Mouse (Mus musculus): Measurements from ENCODE around the gene Tent4a.
A peak's percentile ranks its signal among the peaks of the same experiment; 100 is the strongest.
"Not testable (repeated sequence)": the region's sequence is repeated elsewhere in the genome, so short reads cannot be mapped to it uniquely, and the experiment has no call there.

Gene Tent4a

DNA sequence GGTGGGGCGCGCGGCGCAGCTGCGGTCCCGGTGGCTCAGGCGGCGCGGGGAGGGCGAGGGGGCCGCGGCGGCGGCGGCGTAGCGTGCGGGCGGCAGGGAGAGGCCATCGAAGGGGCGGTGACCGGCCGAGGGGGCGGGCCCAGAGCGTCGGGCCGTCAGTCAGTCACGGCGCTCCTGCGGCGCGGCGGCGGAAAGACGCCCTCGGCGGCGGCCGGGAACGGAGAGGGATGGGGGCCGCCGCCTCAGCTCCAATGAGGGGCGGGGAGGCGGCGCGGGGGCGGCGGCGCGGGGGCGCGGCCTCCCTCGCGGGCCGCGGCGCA is at the start of gene Tent4a:
Tent4a (minus strand) TSS at position 284 of the 320 bp plus-strand sequence.
- DNase-seq (ENCODE audit: low read depth, low spot score) = no peak

DNA sequence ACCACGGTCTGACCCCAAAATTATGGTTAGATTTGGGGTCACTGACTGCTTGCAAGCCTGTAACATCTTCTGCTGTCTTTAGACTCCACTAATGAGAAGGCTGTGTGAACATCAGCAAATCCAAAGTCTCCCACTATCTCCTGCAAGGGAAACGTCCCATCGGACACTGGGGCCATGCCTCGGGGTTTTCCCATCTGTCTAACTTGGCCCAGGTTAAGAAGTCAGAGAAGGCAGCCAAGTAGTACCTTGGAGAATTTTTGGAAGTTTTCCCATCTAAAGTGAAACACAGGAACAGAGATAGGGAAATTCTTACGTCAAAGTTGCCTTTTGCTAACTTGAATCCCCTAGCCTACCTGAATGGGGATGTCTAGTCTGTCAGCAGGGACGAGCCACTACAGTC is 49.2 kb upstream of the Tent4a start:
- no peak for DNase-seq (ENCODE audit: low read depth, low spot score)

- no peak for DNase-seq (ENCODE audit: low read depth, low spot score)
These were observed 48.0 kb upstream of the Tent4a start for GRCm38 (mm10) chr13:69582411-69582810.

GRCm38 (mm10) chr13:69577181-69577834 is 42.9 kb upstream of the Tent4a start:
- no peak for DNase-seq (ENCODE audit: low read depth, low spot score)

GRCm38 (mm10) chr13:69576676-69577075 is 42.3 kb upstream of the Tent4a start:
- DNase-seq (ENCODE audit: low read depth, low spot score) = no peak

DNA sequence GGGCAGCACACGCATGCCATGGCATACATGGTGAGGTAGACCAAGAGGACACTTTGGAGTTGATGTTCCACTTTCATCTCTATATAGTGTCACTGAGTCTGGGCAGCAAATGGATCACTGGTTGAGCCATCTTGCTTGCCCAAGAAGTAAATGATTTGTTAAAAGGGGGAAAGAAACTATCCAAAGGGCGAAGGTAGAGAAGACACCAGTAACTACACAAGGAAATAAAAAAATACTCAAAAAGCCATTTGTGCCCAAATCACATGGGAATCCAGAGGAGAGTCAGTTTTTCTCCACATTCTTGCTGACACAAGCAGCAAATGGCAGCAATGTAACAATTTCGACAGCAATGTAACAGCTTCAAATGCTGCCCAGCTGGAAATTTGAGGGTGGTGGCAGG is 38.2 kb upstream of the Tent4a start:
- no peak for DNase-seq (ENCODE audit: low read depth, low spot score)

- no peak for DNase-seq (ENCODE audit: low read depth, low spot score)
These were observed 34.8 kb upstream of the Tent4a start for GRCm38 (mm10) chr13:69569201-69569600.

- not testable (repeated sequence) for DNase-seq (ENCODE audit: low read depth, low spot score)
These were observed 31.0 kb upstream of the Tent4a start for GRCm38 (mm10) chr13:69565401-69565800.

- no peak for DNase-seq (ENCODE audit: low read depth, low spot score)
These were observed 30.2 kb upstream of the Tent4a start for GRCm38 (mm10) chr13:69564573-69564972.

- DNase-seq (ENCODE audit: low read depth, low spot score) = no peak
These were observed 29.5 kb upstream of the Tent4a start for GRCm38 (mm10) chr13:69563905-69564304.

DNA sequence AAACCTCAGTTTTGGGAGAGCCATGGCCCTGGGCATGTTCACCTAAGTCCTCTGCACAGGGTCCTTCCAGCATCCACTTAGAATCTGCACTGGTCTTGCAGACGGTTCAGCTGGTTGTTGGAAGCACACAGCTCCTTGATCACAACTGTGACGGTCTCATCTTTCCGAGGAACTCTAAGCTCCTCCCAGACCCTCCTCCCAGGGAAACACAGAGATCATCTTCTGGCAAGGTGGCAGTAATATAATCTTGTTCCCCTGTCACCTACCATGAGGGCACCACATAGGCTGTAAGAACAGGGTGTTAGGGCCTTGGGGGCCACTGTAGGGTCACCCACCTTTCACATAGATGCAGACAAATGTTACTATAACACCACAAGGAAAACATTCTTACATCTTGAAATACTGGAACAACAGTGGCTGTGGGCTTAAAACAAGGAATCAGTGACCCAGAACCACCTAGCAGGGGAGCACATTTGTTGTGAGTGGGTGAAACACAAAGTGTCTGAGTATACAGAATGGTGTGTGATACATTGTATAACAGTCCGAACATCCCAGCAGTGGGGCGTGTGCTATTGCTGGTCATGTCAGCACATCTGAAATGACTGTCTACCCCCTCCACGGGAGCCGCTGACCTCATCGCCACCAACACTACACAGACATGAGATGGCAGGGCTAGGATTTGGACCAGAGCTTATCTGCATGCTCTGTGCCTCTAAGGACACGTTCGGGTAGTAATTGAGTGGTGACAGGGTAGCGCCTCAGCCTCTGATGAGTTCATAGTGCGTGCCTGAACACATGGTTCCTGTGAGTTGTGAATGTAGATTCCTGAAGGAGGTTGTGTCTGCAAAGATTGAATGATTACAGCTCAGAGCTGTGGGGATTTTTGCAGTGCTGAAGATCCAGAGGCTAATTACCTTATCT is 28.5 kb upstream of the Tent4a start:
- DNase-seq (ENCODE audit: low read depth, low spot score) = no peak

DNA sequence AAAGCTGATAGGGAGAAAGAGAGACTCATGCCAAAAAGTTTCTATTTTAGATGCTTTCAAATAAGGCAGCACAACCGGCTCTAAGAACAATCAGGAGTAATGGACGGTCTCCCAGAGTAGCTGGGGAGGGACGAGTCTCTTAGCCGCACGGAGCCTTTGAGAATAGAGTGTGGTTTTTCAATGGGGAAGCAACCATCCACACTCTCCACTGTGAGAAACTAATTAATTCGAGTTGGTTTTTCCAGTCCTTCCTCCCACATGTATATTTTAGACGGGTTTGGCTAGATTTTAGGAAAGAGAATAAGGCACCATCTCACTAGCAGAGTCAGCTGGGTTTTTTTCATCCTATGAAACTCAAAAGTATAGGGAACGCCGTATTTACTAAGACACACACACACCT is 27.6 kb upstream of the Tent4a start:
- no peak for DNase-seq (ENCODE audit: low read depth, low spot score)

- no peak for DNase-seq (ENCODE audit: low read depth, low spot score)
These were observed 25.0 kb upstream of the Tent4a start for GRCm38 (mm10) chr13:69559291-69559961.

GRCm38 (mm10) chr13:69558098-69558660 is 23.8 kb upstream of the Tent4a start:
- DNase-seq (ENCODE audit: low read depth, low spot score) = no peak

DNA sequence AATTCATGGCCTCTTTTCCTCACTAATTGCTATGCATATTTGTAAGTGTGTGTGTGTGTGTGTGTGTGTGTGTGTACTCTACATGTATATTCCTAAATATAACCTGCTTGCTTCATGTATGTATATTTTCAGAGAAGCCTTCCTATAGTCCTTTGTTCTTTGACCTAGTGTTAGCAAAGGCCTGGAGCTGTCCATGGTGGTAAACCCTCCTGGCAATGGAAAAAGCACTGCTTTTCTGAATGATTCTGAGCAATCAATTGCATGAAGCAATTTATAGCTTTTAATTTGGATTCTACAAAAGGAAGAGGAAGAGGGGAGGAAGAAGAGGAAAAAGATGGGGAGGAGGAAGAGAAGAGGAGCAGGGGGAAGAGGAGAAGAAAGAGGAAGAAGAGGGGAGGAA is 22.3 kb upstream of the Tent4a start:
- DNase-seq (ENCODE audit: low read depth, low spot score) = no peak

DNA sequence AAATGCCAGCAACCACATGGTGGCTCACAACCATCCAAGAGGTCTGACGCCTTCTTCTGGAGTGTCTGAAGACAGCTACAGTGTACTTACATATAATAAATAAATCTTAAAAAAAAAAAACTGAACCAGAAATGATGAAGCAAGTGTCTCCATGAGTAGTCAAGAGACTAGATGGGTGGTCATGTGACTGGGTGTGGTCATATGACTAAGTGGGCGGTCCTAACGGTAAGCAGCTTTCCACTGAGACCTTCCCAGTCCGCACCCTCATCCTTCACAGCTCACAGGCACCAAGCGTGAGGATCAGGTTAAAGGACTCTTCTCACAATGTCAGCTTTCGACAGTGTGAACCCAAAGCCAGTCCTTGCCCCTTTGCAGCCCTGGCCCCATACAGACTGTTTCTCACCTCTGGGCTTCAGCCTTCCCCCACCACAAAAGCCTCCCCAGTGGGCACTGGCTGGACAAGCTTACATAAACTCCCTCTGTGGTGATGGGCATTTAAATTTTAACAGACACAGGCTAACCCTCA is 21.6 kb upstream of the Tent4a start:
- no peak for DNase-seq (ENCODE audit: low read depth, low spot score)

- no peak for DNase-seq (ENCODE audit: low read depth, low spot score)
These were observed 20.6 kb upstream of the Tent4a start for GRCm38 (mm10) chr13:69555045-69555444.

DNA sequence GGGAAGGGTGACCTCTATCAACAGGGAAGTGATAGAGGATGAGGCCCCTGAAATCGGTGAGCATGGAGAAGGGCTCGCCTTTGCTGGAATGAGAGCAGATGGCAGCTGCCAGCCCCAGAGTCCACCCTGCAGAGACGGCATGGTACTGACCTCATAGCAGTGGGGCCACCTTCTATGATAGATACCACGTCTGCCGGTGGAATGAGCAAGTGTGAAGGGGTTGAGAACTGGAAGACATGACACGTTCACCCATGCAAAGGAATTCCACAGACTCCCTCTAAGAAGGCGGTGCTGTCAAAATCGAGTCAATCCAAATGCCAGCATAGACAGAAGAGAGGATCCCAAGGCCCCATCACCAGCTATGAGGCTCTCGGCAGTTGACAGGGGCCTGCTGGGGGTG is 19.8 kb upstream of the Tent4a start:
- DNase-seq (ENCODE audit: low read depth, low spot score) = no peak

- DNase-seq (ENCODE audit: low read depth, low spot score) = peak; percentile 75
These were observed 18.6 kb upstream of the Tent4a start for GRCm38 (mm10) chr13:69553024-69553423.

GRCm38 (mm10) chr13:69550831-69551230 is 16.4 kb upstream of the Tent4a start:
- DNase-seq (ENCODE audit: low read depth, low spot score) = no peak

DNA sequence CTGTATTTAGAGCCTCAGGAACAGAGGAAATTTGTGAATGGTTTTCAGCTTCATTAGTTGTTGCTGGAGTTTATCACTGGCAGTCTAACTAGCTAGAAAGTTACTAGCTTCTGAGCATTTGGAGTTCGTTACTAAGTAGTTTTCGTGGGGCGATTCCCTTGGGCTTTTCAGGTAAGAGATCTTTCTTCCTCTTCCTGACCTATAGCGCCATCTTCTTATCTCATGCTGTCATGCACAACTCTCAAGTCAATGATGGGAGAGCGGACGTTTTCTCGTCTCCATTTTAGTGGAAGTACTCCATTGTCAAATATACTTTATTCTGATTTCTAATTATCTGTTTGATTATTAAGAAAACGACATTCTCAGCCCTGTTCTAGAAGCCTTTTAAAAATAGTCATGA is 15.6 kb upstream of the Tent4a start:
- DNase-seq (ENCODE audit: low read depth, low spot score) = no peak
